Mouse (Mus musculus) hindbrain, embryonic 11.5 days (tissue): ENCODE data around the gene Cd3g. TPM values are rescaled to one million over a fixed set of nuclear protein-coding genes. Genes with fewer than 3 reads are reported as not detected.
A peak's percentile ranks its signal among the peaks of the same experiment; 100 is the strongest.

Source experiments
- ATAC-seq: fragments of 200-750 bp; cut with Nextera tagmentation; 2 replicates; pipeline ENCODE4 v1.8.0; 2017; ENCODE audit warnings: mild to moderate bottlenecking, moderate TSS enrichment, moderate library complexity; ENCODE audit not compliant: low FRiP score
- DNase-seq: peaks from one replicate; pipeline ENCODE4 v3.0.0-alpha.2; 2015; ENCODE audit warnings: low spot score
- H3K27ac ChIP-seq: fragments of 300-500 bp; sonication (generic); 2 replicates; pipeline ENCODE4 v1.5.1; 2014; ENCODE audit warnings: mild to moderate bottlenecking, low read depth, low read length
- H3K27me3 ChIP-seq: fragments of 300-500 bp; sonication (generic); 2 replicates; pipeline ENCODE4 v1.6.1; 2014; ENCODE audit warnings: mild to moderate bottlenecking, low read length, moderate library complexity, mixed read lengths; ENCODE audit not compliant: control insufficient read depth, insufficient read depth
- H3K36me3 ChIP-seq: fragments of 300-500 bp; sonication (generic); 2 replicates; pipeline ENCODE4 v1.6.1; 2014; ENCODE audit warnings: mild to moderate bottlenecking, low read length, moderate library complexity, mixed read lengths; ENCODE audit not compliant: control insufficient read depth, insufficient read depth
- H3K4me1 ChIP-seq: fragments of 300-500 bp; sonication (generic); replicated peaks from 2 replicates; pipeline ENCODE4 v1.6.1; 2014; ENCODE audit warnings: low read length, mixed read lengths; ENCODE audit not compliant: control insufficient read depth, insufficient read depth
- H3K4me2 ChIP-seq: fragments of 300-500 bp; sonication (generic); replicated peaks from 2 replicates; pipeline ENCODE4 v1.6.1; 2014; ENCODE audit warnings: mild to moderate bottlenecking, low read depth, low read length
- H3K4me3 ChIP-seq: fragments of 300-500 bp; sonication (generic); 2 replicates; pipeline ENCODE4 v1.5.1; 2014; ENCODE audit warnings: low read depth, low read length
- H3K9ac ChIP-seq: fragments of 300-500 bp; sonication (generic); 2 replicates; pipeline ENCODE4 v1.6.1; 2014; ENCODE audit warnings: low read depth, low read length
- H3K9me3 ChIP-seq: fragments of 300-500 bp; sonication (generic); 2 replicates; pipeline ENCODE4 v1.6.1; 2016; ENCODE audit warnings: low read length; ENCODE audit not compliant: control insufficient read depth
- WGBS: fragments of 180-500 bp; shearing (Covaris S2); extraction: QIAGEN DNeasy Blood & Tissue Kit; methylation state at CpG from one replicate; pipeline ENCODE4 v1.1.7; 2014; 5-methylcytosine and 5-hydroxymethylcytosine counted together
- polyA plus RNA-seq: library from polyadenylated mRNA; unstranded; fragments of >200 nt; fragmentation: Nextera tagmentation; extraction: Ambion mirVana; gene quantifications from 2 replicates; pipeline ENCODE4 v1.2.1, GENCODE M21; 2014

Gene Cd3g
- polyA plus RNA-seq, 1 experiment from 2014 or later: not detected

DNA sequence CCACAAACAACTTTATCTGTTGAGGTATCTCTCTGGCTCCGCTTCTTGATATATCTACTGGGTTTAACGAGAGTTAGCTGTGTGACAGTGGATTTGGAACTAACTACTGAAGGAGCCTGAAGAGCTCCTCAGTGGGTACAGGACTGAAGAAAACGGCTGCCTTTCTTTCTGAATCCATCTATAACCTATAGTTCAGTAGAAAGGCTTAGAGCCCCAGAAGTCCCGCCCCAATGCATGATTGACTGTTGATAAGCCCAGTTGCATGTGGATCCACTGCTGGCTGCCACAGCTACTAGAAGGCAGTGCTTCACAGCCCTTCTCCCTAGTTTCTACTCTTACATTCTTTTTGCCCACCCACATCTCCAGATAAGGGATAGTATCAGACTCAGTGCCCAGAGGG is 30.2 kb upstream of the Cd3g start:
- 80% methylated on average over 4 of the region's 4 CpGs for WGBS
- peak; percentile 8 for DNase-seq

DNA sequence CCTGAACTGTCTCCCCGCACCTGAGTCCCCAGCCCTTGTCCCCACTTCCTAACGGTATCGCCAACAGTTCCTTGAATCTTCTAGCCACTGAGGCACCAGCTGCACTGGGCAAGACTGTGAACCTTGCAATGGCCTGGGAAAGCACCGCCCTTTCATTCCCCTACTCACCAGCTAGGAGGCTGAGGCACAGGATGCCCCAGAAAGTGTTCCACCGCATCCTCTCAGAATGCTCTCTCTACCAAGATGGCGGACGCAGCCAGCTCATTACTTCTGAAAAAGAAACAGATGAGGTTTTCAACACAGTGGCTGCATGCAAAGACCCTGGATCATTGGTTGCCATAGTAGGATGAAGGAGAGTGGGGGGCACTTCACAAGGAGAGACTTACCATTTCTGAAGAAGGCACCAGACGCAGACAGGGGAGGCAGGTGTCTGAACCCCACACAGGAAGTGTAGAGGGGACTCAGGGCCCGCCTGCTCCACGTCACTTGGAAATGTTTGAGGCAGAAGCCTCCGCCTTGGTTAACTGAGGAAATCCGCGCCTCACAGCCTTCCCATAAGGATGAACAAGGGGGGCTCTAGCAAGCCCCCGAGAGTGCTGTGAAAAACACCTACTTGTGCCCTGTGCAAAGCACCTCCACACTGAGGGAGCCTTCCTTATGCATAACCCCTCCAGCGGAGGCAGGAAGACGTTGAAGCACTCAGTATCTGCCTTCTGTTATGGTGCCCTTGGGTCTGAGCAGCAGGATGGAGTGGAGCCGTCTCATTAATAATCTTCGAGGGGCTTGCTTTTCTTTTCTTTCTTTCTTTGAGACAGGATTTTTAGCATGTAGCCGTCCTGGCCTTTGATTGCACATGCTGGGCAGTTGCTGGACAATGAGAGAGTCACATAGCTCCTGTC is 29.2 kb upstream of the Cd3g start, which contains the start of gene Cd3e:
TSS of gene Cd3e (minus strand) at position 448 of the 899 bp plus-strand sequence.
- WGBS: 84% methylated on average over 19 of the region's 19 CpGs
- no peaks in the 10 kb centered on the region for H3K9me3 ChIP-seq
- no peaks in the 10 kb centered on the region for H3K36me3 ChIP-seq

More for the DNA sequence above, 30.2 kb upstream of the Cd3g start:
- Histone ChIP-seq H3K9me3 (no peaks in the 10 kb centered on the region), H3K36me3 (no peaks in the 10 kb centered on the region), H3K4me1 (no peaks in the 10 kb centered on the region), H3K4me3 (no peak overlapping the region), H3K27ac (no peak overlapping the region), H3K4me2 (no peak overlapping the region), H3K27me3 (no peaks in the 10 kb centered on the region), H3K9ac (no peak overlapping the region)
- no peak for ATAC-seq

DNA sequence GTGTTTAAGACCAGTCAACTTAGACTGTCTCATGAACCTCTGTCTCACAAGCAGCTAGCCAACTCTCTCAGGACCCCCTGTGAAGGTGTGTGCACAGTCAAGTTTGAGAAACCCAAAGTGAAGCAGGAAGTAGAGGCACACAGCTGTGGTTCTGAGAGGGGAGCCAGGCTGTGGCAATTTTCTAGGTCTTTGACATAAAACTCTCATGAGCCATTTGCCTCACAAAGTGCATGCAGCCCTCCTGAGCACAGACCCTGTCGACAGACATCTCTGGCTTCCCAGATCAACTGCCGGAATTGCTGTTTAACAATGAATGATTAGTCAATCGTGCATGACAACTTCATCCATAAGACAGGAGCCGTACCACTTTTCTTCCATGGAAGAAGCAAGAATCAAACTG is 28.1 kb upstream of the Cd3g start:
- 71% methylated on average over 4 of the region's 4 CpGs for WGBS
- Histone ChIP-seq H3K9ac (no peak overlapping the region), H3K4me2 (no peak overlapping the region), H3K27ac (no peak overlapping the region), H3K27me3 (no peaks in the 10 kb centered on the region), H3K36me3 (no peaks in the 10 kb centered on the region), H3K4me3 (no peak overlapping the region), H3K9me3 (no peaks in the 10 kb centered on the region), H3K4me1 (no peaks in the 10 kb centered on the region)
- DNase-seq: no peak
- ATAC-seq: no peak

More for the DNA sequence above, 29.2 kb upstream of the Cd3g start, which contains the start of gene Cd3e:
- no peaks in the 10 kb centered on the region for H3K4me1 ChIP-seq
- no peak within 1 kb of the TSS for H3K4me3 ChIP-seq
- no peak within 1 kb of the TSS for H3K4me2 ChIP-seq
- no peak for DNase-seq
- ATAC-seq: no peak
- H3K9ac ChIP-seq: no peak within 1 kb of the TSS
- no peaks in the 10 kb centered on the region for H3K27me3 ChIP-seq
- no peak within 1 kb of the TSS for H3K27ac ChIP-seq

DNA sequence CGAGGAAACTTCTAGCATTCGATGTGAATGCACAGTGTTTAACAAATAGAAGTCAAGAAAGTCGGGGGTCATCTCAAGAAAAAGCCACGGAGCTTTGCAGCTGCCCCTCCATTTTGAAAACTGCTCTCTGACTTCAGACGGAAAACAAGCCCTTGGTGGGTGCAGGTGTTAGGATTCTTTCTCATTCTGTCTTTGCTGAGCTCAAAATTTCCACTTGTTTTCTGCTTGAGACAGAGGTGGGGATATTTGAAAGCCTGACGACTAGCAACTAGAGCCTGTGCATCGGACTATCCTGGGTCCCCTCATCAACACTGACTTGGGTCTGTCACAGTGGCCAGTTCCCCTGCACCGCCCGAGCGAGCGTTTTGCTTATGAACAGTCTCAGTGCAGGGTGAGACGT is 27.2 kb upstream of the Cd3g start:
- Histone ChIP-seq H3K9me3 (no peaks in the 10 kb centered on the region), H3K4me3 (no peak overlapping the region), H3K27me3 (no peaks in the 10 kb centered on the region), H3K36me3 (no peaks in the 10 kb centered on the region), H3K9ac (no peak overlapping the region), H3K27ac (no peak overlapping the region), H3K4me1 (no peaks in the 10 kb centered on the region), H3K4me2 (no peak overlapping the region)
- ATAC-seq (no peak), DNase-seq (no peak)
- WGBS: 76% methylated on average over 12 of the region's 12 CpGs

DNA sequence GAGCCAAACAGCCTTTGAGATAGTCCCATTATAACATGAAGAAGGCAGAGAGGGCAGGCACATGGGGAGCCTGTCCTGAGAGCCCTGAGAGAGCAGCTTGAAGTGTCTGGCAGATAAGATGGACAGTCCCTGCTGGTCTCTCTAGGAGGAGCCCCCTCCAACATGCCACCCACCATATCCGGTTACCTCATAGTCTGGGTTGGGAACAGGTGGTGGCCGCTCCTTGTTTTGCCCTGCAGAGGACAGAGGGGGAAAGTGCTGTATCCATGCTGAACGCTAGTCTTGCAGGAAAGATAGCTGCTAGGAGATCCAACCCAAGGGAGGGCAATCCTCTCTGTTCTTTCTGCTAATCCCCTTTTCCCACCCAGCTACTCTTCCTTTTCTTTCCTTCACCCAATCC is 20.0 kb upstream of the Cd3g start:
- H3K4me3 ChIP-seq: no peak overlapping the region
- WGBS: 76% methylated on average over 3 of the region's 3 CpGs

DNA sequence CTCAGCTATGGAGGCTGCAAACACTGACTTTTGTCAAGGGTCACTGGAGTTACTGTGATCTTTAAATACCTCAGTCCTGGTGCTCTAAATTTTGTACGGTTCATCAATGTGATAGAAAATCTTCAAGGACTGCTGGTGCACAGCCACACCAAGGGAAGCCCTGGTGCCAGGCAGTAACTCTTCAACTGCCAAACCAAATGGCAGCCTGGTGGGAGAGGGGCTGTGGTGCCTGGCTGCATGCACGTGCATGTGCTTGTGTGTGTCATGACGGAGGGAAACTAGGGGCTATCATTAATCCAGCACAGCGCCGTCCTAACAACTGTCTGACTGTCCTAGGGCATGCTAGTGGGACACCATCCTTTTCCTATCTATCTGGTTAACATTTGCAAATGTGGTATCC is 19.5 kb upstream of the Cd3g start:
- DNase-seq (no peak), ATAC-seq (no peak)
- H3K4me3 ChIP-seq: no peak overlapping the region
- H3K9ac ChIP-seq: no peak overlapping the region
- H3K9me3 ChIP-seq: no peaks in the 10 kb centered on the region
- no peak overlapping the region for H3K4me2 ChIP-seq
- 75% methylated on average over 5 of the region's 5 CpGs for WGBS
- no peak overlapping the region for H3K27ac ChIP-seq
- H3K36me3 ChIP-seq: no peaks in the 10 kb centered on the region
- H3K4me1 ChIP-seq: no peaks in the 10 kb centered on the region
- H3K27me3 ChIP-seq: no peaks in the 10 kb centered on the region

More for the DNA sequence above, 20.0 kb upstream of the Cd3g start:
- Histone ChIP-seq H3K27ac (no peak overlapping the region), H3K27me3 (no peaks in the 10 kb centered on the region), H3K4me2 (no peak overlapping the region), H3K36me3 (no peaks in the 10 kb centered on the region), H3K4me1 (no peaks in the 10 kb centered on the region), H3K9me3 (no peaks in the 10 kb centered on the region), H3K9ac (no peak overlapping the region)
- DNase-seq (no peak), ATAC-seq (no peak)

DNA sequence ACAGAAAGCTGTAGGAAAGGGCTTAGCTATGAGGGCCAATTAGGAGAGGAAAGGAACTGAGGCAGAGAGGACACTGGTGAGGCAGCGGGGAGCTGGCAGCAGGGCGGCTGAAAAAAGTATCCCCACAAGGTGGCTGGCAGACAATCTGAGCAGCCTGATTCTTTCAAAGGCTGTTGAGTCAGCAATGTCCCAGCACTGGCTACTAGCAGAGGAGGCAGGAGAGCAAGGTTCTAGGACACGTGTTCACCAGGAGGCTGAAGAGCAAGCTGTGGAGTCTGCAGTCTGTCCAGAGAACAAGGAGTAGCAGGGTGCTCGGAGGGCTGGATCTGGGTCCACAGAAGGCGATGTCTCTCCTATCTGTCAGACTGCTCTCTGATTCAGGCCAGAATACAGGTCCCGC is 18.9 kb upstream of the Cd3g start:
- DNase-seq: no peak
- no peaks in the 10 kb centered on the region for H3K4me1 ChIP-seq
- H3K9me3 ChIP-seq: no peaks in the 10 kb centered on the region
- WGBS: 66% methylated on average over 6 of the region's 6 CpGs
- H3K4me2 ChIP-seq: no peak overlapping the region
- H3K4me3 ChIP-seq: no peak overlapping the region
- no peaks in the 10 kb centered on the region for H3K36me3 ChIP-seq
- H3K27ac ChIP-seq: no peak overlapping the region
- no peaks in the 10 kb centered on the region for H3K27me3 ChIP-seq
- no peak overlapping the region for H3K9ac ChIP-seq
- ATAC-seq: no peak

DNA sequence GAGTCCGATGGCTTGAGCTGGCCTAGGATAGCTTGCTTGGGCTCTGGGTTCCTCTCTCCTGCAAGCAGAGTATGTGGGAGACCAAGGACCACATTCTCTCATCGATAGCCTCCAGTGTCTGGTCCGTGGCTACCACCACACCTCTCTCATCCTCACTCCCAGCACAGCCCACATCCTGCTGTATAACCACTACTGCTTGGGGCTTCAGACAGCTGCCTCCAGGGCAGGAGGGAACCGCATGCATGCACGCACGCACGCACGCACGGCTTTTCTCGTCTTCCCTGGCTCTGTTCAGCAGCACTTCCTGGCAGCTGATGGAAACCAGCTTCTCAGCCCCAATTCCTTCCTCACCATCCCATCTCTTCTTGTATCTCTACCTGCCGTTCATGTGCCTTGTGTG is 17.9 kb upstream of the Cd3g start:
- H3K9me3 ChIP-seq: no peaks in the 10 kb centered on the region
- no peak overlapping the region for H3K4me3 ChIP-seq
- ATAC-seq: no peak
- 81% methylated on average over 11 of the region's 11 CpGs for WGBS
- no peak for DNase-seq
- no peaks in the 10 kb centered on the region for H3K36me3 ChIP-seq
- no peaks in the 10 kb centered on the region for H3K27me3 ChIP-seq
- no peak overlapping the region for H3K27ac ChIP-seq
- H3K4me1 ChIP-seq: no peaks in the 10 kb centered on the region
- H3K9ac ChIP-seq: no peak overlapping the region
- no peak overlapping the region for H3K4me2 ChIP-seq

DNA sequence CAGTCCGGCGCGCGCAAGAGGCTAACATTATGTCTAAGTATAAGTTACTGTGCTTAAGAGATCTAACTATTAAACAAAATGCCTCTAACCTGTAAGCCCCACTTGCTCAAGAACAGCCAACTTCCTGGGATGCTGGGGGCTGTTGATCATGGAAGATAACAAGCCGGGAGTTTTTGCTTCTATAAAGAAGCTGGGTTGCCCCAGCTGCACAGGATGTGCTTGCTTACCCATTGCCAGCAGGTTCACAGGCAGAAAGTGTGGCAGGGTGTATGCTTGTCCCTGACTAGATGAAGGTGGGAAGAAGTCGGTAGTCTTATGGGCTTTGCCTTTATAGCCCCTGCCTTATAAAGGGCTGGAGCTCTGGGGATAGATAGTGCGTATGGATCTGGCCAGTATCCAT is 16.4 kb upstream of the Cd3g start:
- no peak for DNase-seq
- H3K36me3 ChIP-seq: no peaks in the 10 kb centered on the region
- no peaks in the 10 kb centered on the region for H3K9me3 ChIP-seq
- no peak overlapping the region for H3K27ac ChIP-seq
- WGBS: 90% methylated on average over 7 of the region's 7 CpGs
- H3K4me2 ChIP-seq: no peak overlapping the region
- no peaks in the 10 kb centered on the region for H3K4me1 ChIP-seq
- no peak overlapping the region for H3K9ac ChIP-seq
- H3K4me3 ChIP-seq: no peak overlapping the region
- ATAC-seq: no peak
- H3K27me3 ChIP-seq: no peaks in the 10 kb centered on the region
